Mouse (Mus musculus) right cerebral cortex, postnatal 10 days (tissue): ENCODE measurements around the gene Tnks2.
A peak's percentile ranks its signal among the peaks of the same experiment; 100 is the strongest.
"Not testable (repeated sequence)": the region's sequence is repeated elsewhere in the genome, so short reads cannot be mapped to it uniquely, and the experiment has no call there.

Experiments
- DNase-seq, 2 experiments: peaks; one replicate each; pipeline ENCODE4 v3.0.0; 2021; ENCODE audit warnings: low spot score in 2 of 2

Gene Tnks2

GRCm38 (mm10) chr19:36822701-36823100, 11.3 kb upstream of the Tnks2 start:
- DNase-seq: no peak

- no peak for DNase-seq
These were observed 6.4 kb upstream of the Tnks2 start for GRCm38 (mm10) chr19:36827650-36828049.

GRCm38 (mm10) chr19:36828322-36828721, 5.7 kb upstream of the Tnks2 start:
- DNase-seq: no peak

GRCm38 (mm10) chr19:36832951-36833787, 863 bp upstream of the Tnks2 start:
- peak in 1 of 2 experiments; percentile 29 for DNase-seq

GRCm38 (mm10) chr19:36834532-36835431, 750 bp downstream of the Tnks2 start:
- DNase-seq: peak; percentile 49

- no peak for DNase-seq
These were observed 2.0 kb downstream of the Tnks2 start for GRCm38 (mm10) chr19:36836035-36836434.

GRCm38 (mm10) chr19:36840301-36840700, 6.3 kb downstream of the Tnks2 start:
- no peak for DNase-seq

GRCm38 (mm10) chr19:36843866-36844265, 9.8 kb downstream of the Tnks2 start:
- DNase-seq: no peak

GRCm38 (mm10) chr19:36845924-36846323, 11.9 kb downstream of the Tnks2 start:
- no peak for DNase-seq

GRCm38 (mm10) chr19:36853831-36854230, 19.8 kb downstream of the Tnks2 start:
- DNase-seq: no peak

- DNase-seq: no peak
These were observed 23.8 kb downstream of the Tnks2 start for GRCm38 (mm10) chr19:36857851-36858250.

- DNase-seq: no peak
These were observed 26.4 kb downstream of the Tnks2 start for GRCm38 (mm10) chr19:36860393-36860792.

GRCm38 (mm10) chr19:36865905-36866304, 31.9 kb downstream of the Tnks2 start:
- no peak for DNase-seq

GRCm38 (mm10) chr19:36867416-36867815, 33.4 kb downstream of the Tnks2 start:
- no peak for DNase-seq

GRCm38 (mm10) chr19:36868675-36869074, 34.6 kb downstream of the Tnks2 start:
- DNase-seq: not testable (repeated sequence)

GRCm38 (mm10) chr19:36874651-36875050, 40.6 kb downstream of the Tnks2 start:
- no peak for DNase-seq

- DNase-seq: no peak
These were observed 43.3 kb downstream of the Tnks2 start for GRCm38 (mm10) chr19:36877329-36877728.

GRCm38 (mm10) chr19:36878743-36879495, 44.9 kb downstream of the Tnks2 start:
- DNase-seq: no peak

- peak in 1 of 2 experiments; percentile 53 for DNase-seq
These were observed 49.1 kb downstream of the Tnks2 start for GRCm38 (mm10) chr19:36883119-36883518.

- no peak for DNase-seq
These were observed 52.3 kb downstream of the Tnks2 start for GRCm38 (mm10) chr19:36886316-36886715.

- DNase-seq: no peak
These were observed 53.7 kb downstream of the Tnks2 start for GRCm38 (mm10) chr19:36887706-36888105.

GRCm38 (mm10) chr19:36891746-36892145, 57.7 kb downstream of the Tnks2 start:
- no peak for DNase-seq
